Mouse (Mus musculus) limb, embryonic 13.5 days (tissue): ENCODE data around the gene Pcbd2. TPM values are rescaled to one million over a fixed set of nuclear protein-coding genes. Genes with fewer than 3 reads are reported as not detected.

Experiments used
- ATAC-seq: fragments of 200-750 bp; cut with Nextera tagmentation; 2 replicates; pipeline ENCODE4 v1.8.0; 2017; ENCODE audit warnings: low read depth, moderate number of reproducible peaks, moderate TSS enrichment; ENCODE audit not compliant: low FRiP score
- H3K27ac ChIP-seq: fragments of 300-500 bp; sonication (generic); 2 replicates; pipeline ENCODE4 v1.5.1; 2015; ENCODE audit warnings: inconsistent platforms, mild to moderate bottlenecking, moderate library complexity
- H3K27me3 ChIP-seq: fragments of 300-500 bp; sonication (generic); 2 replicates; pipeline ENCODE4 v1.6.1; 2015; ENCODE audit warnings: mild to moderate bottlenecking, inconsistent platforms
- H3K36me3 ChIP-seq: fragments of 300-500 bp; sonication (generic); 2 replicates; pipeline ENCODE4 v1.6.1; 2015; ENCODE audit warnings: inconsistent platforms, mild to moderate bottlenecking, moderate library complexity
- H3K4me1 ChIP-seq: fragments of 300-500 bp; sonication (generic); 2 replicates; pipeline ENCODE4 v1.6.1; 2015; ENCODE audit warnings: inconsistent platforms
- H3K4me2 ChIP-seq: fragments of 300-500 bp; sonication (generic); replicated peaks from 2 replicates; pipeline ENCODE4 v1.6.1; 2015; ENCODE audit warnings: inconsistent platforms, mild to moderate bottlenecking, moderate library complexity
- H3K4me3 ChIP-seq: fragments of 300-500 bp; sonication (generic); 2 replicates; pipeline ENCODE4 v1.5.1; 2015; ENCODE audit warnings: moderate library complexity, mild to moderate bottlenecking, inconsistent platforms
- H3K9ac ChIP-seq: fragments of 300-500 bp; sonication (generic); 2 replicates; pipeline ENCODE4 v1.6.1; 2015; ENCODE audit warnings: mild to moderate bottlenecking, inconsistent platforms
- H3K9me3 ChIP-seq: fragments of 300-500 bp; sonication (generic); 2 replicates; pipeline ENCODE4 v1.6.1; 2016; ENCODE audit warnings: inconsistent platforms
- WGBS: fragments of 180-500 bp; shearing (Covaris S2); methylation state at CpG from one replicate; pipeline ENCODE4 v1.1.7; 2015; 5-methylcytosine and 5-hydroxymethylcytosine counted together
- polyA plus RNA-seq: library from polyadenylated mRNA; unstranded; fragments of >200 nt; fragmentation: Nextera tagmentation; extraction: Ambion mirVana; gene quantifications from 2 replicates; pipeline ENCODE4 v1.2.1, GENCODE M21; 2015

Pcbd2 gene
- polyA plus RNA-seq, 1 experiment from 2014 or later, result 40.2 TPM

- ATAC-seq, result no peak
- H3K27me3 ChIP-seq, result peaks cover 3% of the 10 kb centered on the region; the same call in 1 of the 2 replicates
- H3K4me2 ChIP-seq, result no peak overlapping the region
Measured at GRCm38 (mm10) chr13:55742306-55742705, 15.1 kb downstream of the Pcbd2 start.

GRCm38 (mm10) chr13:55754380-55754779 lies 27.2 kb downstream of the Pcbd2 start:
- Histone ChIP-seq H3K27ac (no peak overlapping the region), H3K27me3 (no peaks in the 10 kb centered on the region), H3K9ac (no peak overlapping the region), H3K4me1 (peaks cover 47% of the 10 kb centered on the region), H3K4me3 (no peak overlapping the region), H3K4me2 (no peak overlapping the region), H3K9me3 (no peaks in the 10 kb centered on the region), H3K36me3 (no peaks in the 10 kb centered on the region)
- 33% methylated on average over 13 of the region's 13 CpGs for WGBS
- no peak for ATAC-seq

More at GRCm38 (mm10) chr13:55742306-55742705, 15.1 kb downstream of the Pcbd2 start:
- H3K4me3 ChIP-seq, result no peak overlapping the region
- H3K9ac ChIP-seq, result no peak overlapping the region
- 59% methylated on average over 8 of the region's 8 CpGs for WGBS
- no peak overlapping the region for H3K27ac ChIP-seq
- peaks cover 19% of the 10 kb centered on the region for H3K4me1 ChIP-seq
- H3K36me3 ChIP-seq, result no peaks in the 10 kb centered on the region
- 0 out of 2 replicates have a peak, but pooled peaks cover 1% of the 10 kb centered on the region for H3K9me3 ChIP-seq

- peak; percentile 41; the same call in 1 of the 2 replicates for ATAC-seq
- H3K9me3 ChIP-seq, result no peaks in the 10 kb centered on the region
- no peaks in the 10 kb centered on the region for H3K36me3 ChIP-seq
- 10% methylated on average over 8 of the region's 8 CpGs for WGBS
- H3K4me3 ChIP-seq, result peak overlapping the region; percentile 17
- H3K9ac ChIP-seq, result peak overlapping the region; percentile 56
- no peaks in the 10 kb centered on the region for H3K27me3 ChIP-seq
- peaks cover 41% of the 10 kb centered on the region for H3K4me1 ChIP-seq
- H3K27ac ChIP-seq, result peak overlapping the region; percentile 39; the same call in 1 of the 2 replicates
- peak overlapping the region; percentile 52 for H3K4me2 ChIP-seq
Measured at GRCm38 (mm10) chr13:55756789-55757188, 29.6 kb downstream of the Pcbd2 start.

GRCm38 (mm10) chr13:55757645-55758044 lies 30.5 kb downstream of the Pcbd2 start:
- Histone ChIP-seq H3K4me1 (peaks cover 48% of the 10 kb centered on the region), H3K36me3 (no peaks in the 10 kb centered on the region), H3K27me3 (0 out of 2 replicates have a peak, but pooled peaks cover under 1% of the 10 kb centered on the region), H3K27ac (no peak overlapping the region), H3K9ac (no peak overlapping the region), H3K4me2 (no peak overlapping the region), H3K9me3 (no peaks in the 10 kb centered on the region), H3K4me3 (no peak overlapping the region)
- 75% methylated on average over 6 of the region's 6 CpGs for WGBS
- ATAC-seq, result no peak

- Histone ChIP-seq H3K9me3 (no peaks in the 10 kb centered on the region), H3K27ac (no peak overlapping the region), H3K27me3 (0 out of 2 replicates have a peak, but pooled peaks cover 7% of the 10 kb centered on the region), H3K36me3 (no peaks in the 10 kb centered on the region), H3K4me1 (peaks cover 35% of the 10 kb centered on the region), H3K4me3 (no peak overlapping the region), H3K9ac (no peak overlapping the region), H3K4me2 (peak overlapping the region; percentile 35)
- no peak for ATAC-seq
- WGBS, result 49% methylated on average over 10 of the region's 10 CpGs
Measured at GRCm38 (mm10) chr13:55760576-55760975, 33.4 kb downstream of the Pcbd2 start.

GRCm38 (mm10) chr13:55761486-55761885 lies 34.3 kb downstream of the Pcbd2 start:
- Histone ChIP-seq H3K9ac (no peak overlapping the region), H3K9me3 (no peaks in the 10 kb centered on the region), H3K27me3 (0 out of 2 replicates have a peak, but pooled peaks cover 7% of the 10 kb centered on the region), H3K4me2 (no peak overlapping the region), H3K27ac (no peak overlapping the region), H3K36me3 (no peaks in the 10 kb centered on the region), H3K4me3 (no peak overlapping the region), H3K4me1 (peaks cover 29% of the 10 kb centered on the region)
- ATAC-seq, result no peak
- WGBS, result 51% methylated on average over 10 of the region's 10 CpGs

- H3K4me2 ChIP-seq, result no peak overlapping the region
- WGBS, result 76% methylated on average over 7 of the region's 7 CpGs
- H3K9ac ChIP-seq, result no peak overlapping the region
- H3K4me1 ChIP-seq, result 0 out of 2 replicates have a peak, but pooled peaks cover 9% of the 10 kb centered on the region
- ATAC-seq, result no peak
- H3K36me3 ChIP-seq, result no peaks in the 10 kb centered on the region
- H3K4me3 ChIP-seq, result no peak overlapping the region
- H3K27me3 ChIP-seq, result no peaks in the 10 kb centered on the region
- no peak overlapping the region for H3K27ac ChIP-seq
- no peaks in the 10 kb centered on the region for H3K9me3 ChIP-seq
Measured at GRCm38 (mm10) chr13:55774352-55774751, 47.2 kb downstream of the Pcbd2 start.

- no peak for ATAC-seq
- 18% methylated on average over 11 of the region's 11 CpGs for WGBS
- Histone ChIP-seq H3K27me3 (no peaks in the 10 kb centered on the region), H3K9me3 (no peaks in the 10 kb centered on the region), H3K36me3 (no peaks in the 10 kb centered on the region), H3K4me3 (no peak overlapping the region), H3K27ac (no peak overlapping the region), H3K4me1 (0 out of 2 replicates have a peak, but pooled peaks cover 9% of the 10 kb centered on the region), H3K9ac (no peak overlapping the region), H3K4me2 (no peak overlapping the region)
Measured at GRCm38 (mm10) chr13:55775056-55775455, 47.9 kb downstream of the Pcbd2 start.

- no peak within 1 kb of the TSS for H3K27ac ChIP-seq
- no peak within 1 kb of the TSS for H3K9ac ChIP-seq
- H3K4me2 ChIP-seq, result no peak within 1 kb of the TSS
- H3K9me3 ChIP-seq, result no peaks in the 10 kb centered on the region
- no peaks in the 10 kb centered on the region for H3K27me3 ChIP-seq
- no peaks in the 10 kb centered on the region for H3K4me1 ChIP-seq
- H3K36me3 ChIP-seq, result no peaks in the 10 kb centered on the region
- H3K4me3 ChIP-seq, result no peak within 1 kb of the TSS
- ATAC-seq, result no peak
- 87% methylated on average over 3 of the region's 3 CpGs for WGBS
Measured at GRCm38 (mm10) chr13:55784268-55784667, 57.1 kb downstream of the Pcbd2 start, which contains the start of gene Catsper3. Gene Catsper3, plus strand, starts transcription at chr13:55784568.

GRCm38 (mm10) chr13:55786120-55786519 lies 59.0 kb downstream of the Pcbd2 start:
- Histone ChIP-seq H3K4me1 (no peaks in the 10 kb centered on the region), H3K27ac (no peak overlapping the region), H3K4me2 (no peak overlapping the region), H3K27me3 (no peaks in the 10 kb centered on the region), H3K4me3 (no peak overlapping the region), H3K9me3 (no peaks in the 10 kb centered on the region; the same call in 1 of the 2 replicates), H3K9ac (no peak overlapping the region), H3K36me3 (no peaks in the 10 kb centered on the region)
- WGBS, result 71% methylated on average over 11 of the region's 11 CpGs
- no peak for ATAC-seq

- no peak overlapping the region for H3K4me2 ChIP-seq
- ATAC-seq, result no peak
- WGBS, result 76% methylated on average over 2 of the region's 2 CpGs
Measured at GRCm38 (mm10) chr13:55801246-55801645, 74.1 kb downstream of the Pcbd2 start.

GRCm38 (mm10) chr13:55803973-55804372 lies 76.8 kb downstream of the Pcbd2 start:
- H3K4me1 ChIP-seq, result no peaks in the 10 kb centered on the region
- no peaks in the 10 kb centered on the region for H3K27me3 ChIP-seq
- no peak overlapping the region for H3K4me3 ChIP-seq
- 0 out of 2 replicates have a peak, but pooled peaks cover 9% of the 10 kb centered on the region for H3K9me3 ChIP-seq
- no peak overlapping the region for H3K9ac ChIP-seq
- H3K4me2 ChIP-seq, result no peak overlapping the region
- no peak overlapping the region for H3K27ac ChIP-seq
- WGBS, result 100% methylated on average over 1 of the region's 1 CpGs
- no peaks in the 10 kb centered on the region for H3K36me3 ChIP-seq
- ATAC-seq, result no peak

More at GRCm38 (mm10) chr13:55801246-55801645, 74.1 kb downstream of the Pcbd2 start:
- H3K36me3 ChIP-seq, result no peaks in the 10 kb centered on the region
- H3K9ac ChIP-seq, result no peak overlapping the region
- H3K4me1 ChIP-seq, result no peaks in the 10 kb centered on the region
- H3K9me3 ChIP-seq, result 0 out of 2 replicates have a peak, but pooled peaks cover 9% of the 10 kb centered on the region
- no peak overlapping the region for H3K27ac ChIP-seq
- no peak overlapping the region for H3K4me3 ChIP-seq
- H3K27me3 ChIP-seq, result no peaks in the 10 kb centered on the region
